Mouse (Mus musculus) olfactory bulb, adult 2 months (tissue): Measurements from ENCODE around the gene Syce2.

Experiments used
- CTCF ChIP-seq: fragments of 200-500 bp; IDR thresholded peaks from 2 replicates; pipeline ENCODE4 v1.5.1; 2012; ENCODE audit warnings: low read depth, mild to moderate bottlenecking, low read length, moderate library complexity; ENCODE audit not compliant: insufficient read depth
- POLR2A ChIP-seq: fragments of 200-500 bp; IDR thresholded peaks from 2 replicates; pipeline ENCODE4 v1.6.1; 2012; ENCODE audit warnings: mild to moderate bottlenecking, low read depth, low read length, moderate library complexity; ENCODE audit not compliant: insufficient read depth

GRCm38 (mm10) chr8:84847684-84848435 is 24.1 kb upstream of the Syce2 start:
- no peak for TF ChIP-seq CTCF
- TF ChIP-seq POLR2A = no peak
